Mouse (Mus musculus): ENCODE results near the gene Abcg8. TPM values are rescaled to one million over a fixed set of nuclear protein-coding genes. Genes with fewer than 3 reads are reported as not detected.

Abcg8 gene
- polyA plus RNA-seq, 1 experiment from 2014 or later = 0.09 TPM

GRCm38 (mm10) chr17:84685286-84685685 is 9.2 kb downstream of the Abcg8 start:
- DNase-seq = no peak
- no peak overlapping the region for H3K9ac ChIP-seq (replicated peaks; ENCODE audit: low read length)
- H3K27me3 ChIP-seq (ENCODE audit: control insufficient read depth, insufficient read depth, low read length) = no peaks in the 10 kb centered on the region
- WGBS = 88% methylated on average over 4 of the region's 4 CpGs
- no peak overlapping the region for H3K27ac ChIP-seq (replicated peaks; ENCODE audit: low read depth, low read length)
- no peak overlapping the region for H3K4me3 ChIP-seq (replicated peaks; ENCODE audit: low read depth, low read length)
- no peak for ATAC-seq (ENCODE audit: low FRiP score, low TSS enrichment)
- H3K36me3 ChIP-seq (ENCODE audit: control insufficient read depth, insufficient read depth, low read length) = no peaks in the 10 kb centered on the region
- no peaks in the 10 kb centered on the region for H3K4me1 ChIP-seq (ENCODE audit: control insufficient read depth, insufficient read depth, low read length)
- H3K4me2 ChIP-seq (ENCODE audit: low read length) = no peak overlapping the region
- no peaks in the 10 kb centered on the region for H3K9me3 ChIP-seq (ENCODE audit: control insufficient read depth, low read length)

- ATAC-seq (ENCODE audit: low FRiP score, low TSS enrichment) (no peak), DNase-seq (no peak)
- Histone ChIP-seq H3K36me3 (ENCODE audit: control insufficient read depth, insufficient read depth, low read length) (no peaks in the 10 kb centered on the region), H3K27me3 (ENCODE audit: control insufficient read depth, insufficient read depth, low read length) (no peaks in the 10 kb centered on the region), H3K27ac (replicated peaks; ENCODE audit: low read depth, low read length) (no peak overlapping the region), H3K9ac (replicated peaks; ENCODE audit: low read length) (no peak overlapping the region), H3K4me1 (ENCODE audit: control insufficient read depth, insufficient read depth, low read length) (no peaks in the 10 kb centered on the region), H3K9me3 (ENCODE audit: control insufficient read depth, low read length) (no peaks in the 10 kb centered on the region), H3K4me2 (ENCODE audit: low read length) (no peak overlapping the region), H3K4me3 (replicated peaks; ENCODE audit: low read depth, low read length) (no peak overlapping the region)
- 78% methylated on average over 5 of the region's 5 CpGs for WGBS
Measured at GRCm38 (mm10) chr17:84687994-84688393, 11.9 kb downstream of the Abcg8 start.

- no peak for DNase-seq
- no peak overlapping the region for H3K9ac ChIP-seq (replicated peaks; ENCODE audit: low read length)
- H3K9me3 ChIP-seq (ENCODE audit: control insufficient read depth, low read length) = no peaks in the 10 kb centered on the region
- no peak for ATAC-seq (ENCODE audit: low FRiP score, low TSS enrichment)
- no peaks in the 10 kb centered on the region for H3K36me3 ChIP-seq (ENCODE audit: control insufficient read depth, insufficient read depth, low read length)
- no peak overlapping the region for H3K27ac ChIP-seq (replicated peaks; ENCODE audit: low read depth, low read length)
- WGBS = 90% methylated on average over 11 of the region's 11 CpGs
- no peaks in the 10 kb centered on the region for H3K27me3 ChIP-seq (ENCODE audit: control insufficient read depth, insufficient read depth, low read length)
- no peaks in the 10 kb centered on the region for H3K4me1 ChIP-seq (ENCODE audit: control insufficient read depth, insufficient read depth, low read length)
- no peak overlapping the region for H3K4me2 ChIP-seq (ENCODE audit: low read length)
- no peak overlapping the region for H3K4me3 ChIP-seq (replicated peaks; ENCODE audit: low read depth, low read length)
Measured at GRCm38 (mm10) chr17:84688834-84689233, 12.7 kb downstream of the Abcg8 start.

GRCm38 (mm10) chr17:84689316-84689715 is 13.2 kb downstream of the Abcg8 start:
- Histone ChIP-seq H3K27ac (replicated peaks; ENCODE audit: low read depth, low read length) (no peak overlapping the region), H3K36me3 (ENCODE audit: control insufficient read depth, insufficient read depth, low read length) (no peaks in the 10 kb centered on the region), H3K27me3 (ENCODE audit: control insufficient read depth, insufficient read depth, low read length) (no peaks in the 10 kb centered on the region), H3K4me3 (replicated peaks; ENCODE audit: low read depth, low read length) (no peak overlapping the region), H3K9ac (replicated peaks; ENCODE audit: low read length) (no peak overlapping the region), H3K4me1 (ENCODE audit: control insufficient read depth, insufficient read depth, low read length) (no peaks in the 10 kb centered on the region), H3K9me3 (ENCODE audit: control insufficient read depth, low read length) (no peaks in the 10 kb centered on the region), H3K4me2 (ENCODE audit: low read length) (no peak overlapping the region)
- DNase-seq (no peak), ATAC-seq (ENCODE audit: low FRiP score, low TSS enrichment) (no peak)
- WGBS = 87% methylated on average over 5 of the region's 5 CpGs

GRCm38 (mm10) chr17:84690111-84690510 is 14.0 kb downstream of the Abcg8 start:
- WGBS = 89% methylated on average over 5 of the region's 5 CpGs
- no peak overlapping the region for H3K27ac ChIP-seq (replicated peaks; ENCODE audit: low read depth, low read length)
- no peaks in the 10 kb centered on the region for H3K9me3 ChIP-seq (ENCODE audit: control insufficient read depth, low read length)

GRCm38 (mm10) chr17:84693741-84694140 is 17.6 kb downstream of the Abcg8 start:
- ATAC-seq (ENCODE audit: low FRiP score, low TSS enrichment) (no peak), DNase-seq (no peak)
- Histone ChIP-seq H3K9ac (replicated peaks; ENCODE audit: low read length) (no peak overlapping the region), H3K9me3 (ENCODE audit: control insufficient read depth, low read length) (no peaks in the 10 kb centered on the region), H3K27me3 (ENCODE audit: control insufficient read depth, insufficient read depth, low read length) (no peaks in the 10 kb centered on the region), H3K27ac (replicated peaks; ENCODE audit: low read depth, low read length) (no peak overlapping the region), H3K4me2 (ENCODE audit: low read length) (no peak overlapping the region), H3K36me3 (ENCODE audit: control insufficient read depth, insufficient read depth, low read length) (no peaks in the 10 kb centered on the region), H3K4me3 (replicated peaks; ENCODE audit: low read depth, low read length) (no peak overlapping the region), H3K4me1 (ENCODE audit: control insufficient read depth, insufficient read depth, low read length) (no peaks in the 10 kb centered on the region)
- WGBS = 77% methylated on average over 2 of the region's 2 CpGs

More at GRCm38 (mm10) chr17:84690111-84690510, 14.0 kb downstream of the Abcg8 start:
- H3K4me2 ChIP-seq (ENCODE audit: low read length) = no peak overlapping the region
- H3K9ac ChIP-seq (replicated peaks; ENCODE audit: low read length) = no peak overlapping the region
- no peaks in the 10 kb centered on the region for H3K4me1 ChIP-seq (ENCODE audit: control insufficient read depth, insufficient read depth, low read length)
- ATAC-seq (ENCODE audit: low FRiP score, low TSS enrichment) = no peak
- H3K27me3 ChIP-seq (ENCODE audit: control insufficient read depth, insufficient read depth, low read length) = no peaks in the 10 kb centered on the region
- H3K36me3 ChIP-seq (ENCODE audit: control insufficient read depth, insufficient read depth, low read length) = no peaks in the 10 kb centered on the region
- DNase-seq = no peak
- H3K4me3 ChIP-seq (replicated peaks; ENCODE audit: low read depth, low read length) = no peak overlapping the region

GRCm38 (mm10) chr17:84696537-84696936 is 20.4 kb downstream of the Abcg8 start:
- Histone ChIP-seq H3K9me3 (ENCODE audit: control insufficient read depth, low read length) (no peaks in the 10 kb centered on the region), H3K36me3 (ENCODE audit: control insufficient read depth, insufficient read depth, low read length) (no peaks in the 10 kb centered on the region), H3K27me3 (ENCODE audit: control insufficient read depth, insufficient read depth, low read length) (no peaks in the 10 kb centered on the region), H3K4me1 (ENCODE audit: control insufficient read depth, insufficient read depth, low read length) (no peaks in the 10 kb centered on the region), H3K4me3 (replicated peaks; ENCODE audit: low read depth, low read length) (no peak overlapping the region), H3K4me2 (ENCODE audit: low read length) (no peak overlapping the region), H3K9ac (replicated peaks; ENCODE audit: low read length) (no peak overlapping the region), H3K27ac (replicated peaks; ENCODE audit: low read depth, low read length) (no peak overlapping the region)
- WGBS = 70% methylated on average over 6 of the region's 6 CpGs
- no peak for ATAC-seq (ENCODE audit: low FRiP score, low TSS enrichment)
- no peak for DNase-seq

GRCm38 (mm10) chr17:84698727-84699126 is 22.6 kb downstream of the Abcg8 start:
- no peaks in the 10 kb centered on the region for H3K27me3 ChIP-seq (ENCODE audit: control insufficient read depth, insufficient read depth, low read length)
- no peak overlapping the region for H3K9ac ChIP-seq (replicated peaks; ENCODE audit: low read length)
- ATAC-seq (ENCODE audit: low FRiP score, low TSS enrichment) (peak; percentile 64; the same call in 1 of the 2 replicates), DNase-seq (peak; percentile 85)
- WGBS = 26% methylated on average over 5 of the region's 5 CpGs
- no peak overlapping the region for H3K4me3 ChIP-seq (replicated peaks; ENCODE audit: low read depth, low read length)
- no peak overlapping the region for H3K27ac ChIP-seq (replicated peaks; ENCODE audit: low read depth, low read length)
- no peaks in the 10 kb centered on the region for H3K36me3 ChIP-seq (ENCODE audit: control insufficient read depth, insufficient read depth, low read length)
- no peaks in the 10 kb centered on the region for H3K9me3 ChIP-seq (ENCODE audit: control insufficient read depth, low read length)
- peaks cover 7% of the 10 kb centered on the region; the same call in 1 of the 2 replicates for H3K4me1 ChIP-seq (ENCODE audit: control insufficient read depth, insufficient read depth, low read length)
- H3K4me2 ChIP-seq (ENCODE audit: low read length) = no peak overlapping the region

GRCm38 (mm10) chr17:84707407-84707806 is 31.3 kb downstream of the Abcg8 start:
- DNase-seq (no peak), ATAC-seq (ENCODE audit: low FRiP score, low TSS enrichment) (no peak)
- Histone ChIP-seq H3K4me1 (ENCODE audit: control insufficient read depth, insufficient read depth, low read length) (peaks cover 16% of the 10 kb centered on the region; the same call in 1 of the 2 replicates), H3K27ac (replicated peaks; ENCODE audit: low read depth, low read length) (no peak overlapping the region), H3K4me2 (ENCODE audit: low read length) (no peak overlapping the region), H3K9ac (replicated peaks; ENCODE audit: low read length) (no peak overlapping the region), H3K27me3 (ENCODE audit: control insufficient read depth, insufficient read depth, low read length) (no peaks in the 10 kb centered on the region), H3K36me3 (ENCODE audit: control insufficient read depth, insufficient read depth, low read length) (peaks cover 22% of the 10 kb centered on the region; the same call in 1 of the 2 replicates), H3K9me3 (ENCODE audit: control insufficient read depth, low read length) (no peaks in the 10 kb centered on the region), H3K4me3 (replicated peaks; ENCODE audit: low read depth, low read length) (no peak overlapping the region)
- whole genome bisulfite sequencing = 66% methylated on average over 4 of the region's 4 CpGs
